Mouse (Mus musculus) neural tube, embryonic 10.5 days (tissue): ENCODE results near the gene Gabrr1.
A peak's percentile ranks its signal among the peaks of the same experiment; 100 is the strongest.

Experiments
- DNase-seq: peaks from one replicate; pipeline ENCODE4 v3.0.0-alpha.2; 2017; ENCODE audit warnings: low spot score; ENCODE audit errors: extremely low spot score

Gabrr1 gene

DNA sequence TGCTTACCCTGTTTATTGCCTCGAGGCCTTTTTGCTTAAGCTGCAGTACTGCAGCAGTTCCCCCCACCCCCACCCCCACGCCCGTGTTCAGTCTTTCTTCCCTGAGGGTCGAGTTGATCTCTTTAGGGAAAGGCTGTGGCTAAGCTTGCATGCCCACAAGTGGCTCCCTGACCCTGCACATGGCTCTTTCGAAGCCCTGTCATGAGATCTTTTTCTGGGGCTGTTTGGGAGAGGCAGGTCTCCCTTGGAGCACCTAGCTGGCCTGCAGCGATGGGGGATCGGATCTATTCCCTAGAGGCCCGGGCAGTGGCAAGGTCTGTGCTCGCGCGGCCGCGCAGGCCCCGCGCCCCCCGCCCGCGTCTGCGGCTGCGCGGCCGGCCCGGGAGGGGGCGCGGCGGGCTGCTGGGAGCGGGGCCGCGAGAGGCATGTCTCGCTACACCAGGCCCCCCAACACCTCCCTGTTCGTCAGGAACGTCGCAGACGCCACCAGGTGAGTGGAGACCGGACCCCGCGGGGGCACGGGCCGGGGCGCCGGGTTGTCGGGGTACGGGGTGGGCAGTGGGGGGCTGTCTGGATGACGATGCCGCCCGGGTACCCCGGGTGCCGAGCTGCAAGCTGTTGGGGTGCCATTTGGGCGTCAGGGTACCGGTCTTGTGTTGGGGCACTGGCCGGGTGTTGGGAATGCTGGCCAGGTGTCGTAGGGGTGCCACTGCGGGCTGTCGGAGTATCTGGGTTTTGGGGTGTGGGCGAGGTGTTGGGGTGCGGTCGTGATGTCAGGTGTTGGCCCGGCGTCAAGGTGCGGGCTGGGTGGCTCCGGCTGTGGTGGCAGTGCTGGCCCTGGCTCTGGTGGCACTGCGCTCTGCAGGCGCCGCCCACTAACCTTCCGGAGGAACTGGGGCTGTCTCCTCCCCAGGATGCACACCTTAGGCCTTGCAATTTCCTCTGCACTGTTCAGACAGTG is 76.8 kb downstream of the Gabrr1 start, which contains the start of gene Srsf12:
Gene Srsf12, plus strand, starts transcription at position 111 of the 961 bp plus-strand sequence.
- peak; percentile 64 for DNase-seq
